Mouse (Mus musculus) kidney, adult 8-10 months (tissue): ENCODE measurements around the gene Clec4a3.
"Not testable (repeated sequence)": the region's sequence is repeated elsewhere in the genome, so short reads cannot be mapped to it uniquely, and the experiment has no call there.

Source experiments
- DNase-seq, 2 experiments: peaks; one replicate each; pipeline ENCODE4 v3.0.0; 2022

Gene Clec4a3

DNA sequence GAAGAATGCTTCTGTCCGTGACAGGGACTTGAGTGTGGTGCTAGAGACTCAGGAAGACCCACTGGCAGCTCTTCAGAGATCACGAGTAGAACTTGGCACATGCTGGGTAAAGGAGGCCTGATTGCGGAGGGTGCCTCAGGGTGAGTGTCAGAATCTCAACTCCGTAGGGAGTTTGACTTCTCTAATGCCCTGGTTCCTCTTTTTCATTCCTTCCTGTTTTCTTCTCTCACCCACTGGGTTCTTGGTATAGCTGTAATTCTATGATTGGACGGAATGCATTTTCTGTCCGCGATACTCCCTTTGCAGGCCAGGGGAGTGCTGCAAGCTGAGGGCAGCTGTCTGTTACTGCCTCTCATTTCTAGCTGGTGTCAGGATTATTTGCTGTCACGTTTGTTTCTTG is at the start of gene Clec4a3:
TSS of gene Clec4a3 (plus strand) at position 115 of the 400 bp plus-strand sequence.
- DNase-seq, result no peak

DNA sequence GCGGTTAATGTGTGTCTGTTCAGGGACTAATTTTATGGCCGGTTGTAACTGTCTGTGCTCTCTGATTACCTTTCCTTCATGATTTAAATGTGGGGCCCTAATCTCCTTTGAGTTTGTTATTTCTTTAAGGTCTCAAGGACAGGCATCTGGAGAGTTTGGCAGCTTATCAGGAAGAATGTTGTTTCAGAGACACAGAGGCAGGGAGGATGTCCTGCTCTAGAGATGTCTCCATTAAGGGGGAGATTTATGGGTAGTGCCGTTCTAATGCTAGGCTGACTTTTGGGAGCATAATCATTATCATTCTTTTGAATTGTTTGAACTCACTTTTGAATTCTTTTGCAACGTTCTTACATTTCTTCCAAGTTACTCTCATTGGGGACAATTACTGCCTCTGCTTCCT is 32.4 kb upstream of the Clec4a3 start:
- no peak for DNase-seq

DNA sequence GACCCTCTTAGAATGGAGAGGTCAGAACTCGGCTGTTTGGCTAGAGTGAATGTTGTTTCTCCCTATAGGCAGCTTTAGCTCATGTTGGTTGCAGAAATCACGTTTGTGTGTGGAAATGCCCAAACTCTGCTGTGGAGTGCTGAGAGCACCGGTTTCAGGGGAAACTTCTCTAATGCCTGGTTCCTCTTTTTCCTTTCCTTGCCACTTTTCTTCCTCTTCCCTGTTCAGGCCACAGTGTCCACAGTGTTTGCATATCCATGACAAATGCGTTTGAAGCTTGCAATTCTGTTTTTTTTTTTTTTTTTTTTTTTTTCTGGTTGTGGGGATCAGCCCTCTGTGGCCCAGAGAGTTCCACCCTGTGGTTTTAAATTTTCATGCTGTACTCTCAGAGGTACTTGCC is 30.9 kb upstream of the Clec4a3 start, which contains the start of gene Clec4a1:
TSS of gene Clec4a1 (plus strand) at position 398 of the 400 bp plus-strand sequence.
- no peak for DNase-seq

DNA sequence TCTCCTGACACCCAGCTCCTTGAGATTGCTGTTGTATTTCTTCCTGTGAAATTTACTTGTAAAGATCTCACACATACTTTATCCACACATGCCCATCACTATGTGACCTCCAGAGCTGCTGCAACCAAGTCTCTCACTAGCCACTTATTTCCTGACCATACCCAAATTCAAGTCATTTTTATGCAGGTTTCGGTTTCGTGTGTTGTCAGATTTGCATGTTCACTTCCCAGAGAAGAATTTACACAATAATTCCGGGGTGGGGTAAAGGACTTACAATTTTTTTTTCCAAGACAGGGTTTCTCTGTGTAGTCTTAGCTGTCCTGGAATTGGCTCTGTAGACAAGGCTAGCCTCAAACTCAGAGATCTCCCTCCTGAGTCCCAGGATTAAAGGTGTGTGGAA is 17.5 kb upstream of the Clec4a3 start:
- DNase-seq, result no peak

DNA sequence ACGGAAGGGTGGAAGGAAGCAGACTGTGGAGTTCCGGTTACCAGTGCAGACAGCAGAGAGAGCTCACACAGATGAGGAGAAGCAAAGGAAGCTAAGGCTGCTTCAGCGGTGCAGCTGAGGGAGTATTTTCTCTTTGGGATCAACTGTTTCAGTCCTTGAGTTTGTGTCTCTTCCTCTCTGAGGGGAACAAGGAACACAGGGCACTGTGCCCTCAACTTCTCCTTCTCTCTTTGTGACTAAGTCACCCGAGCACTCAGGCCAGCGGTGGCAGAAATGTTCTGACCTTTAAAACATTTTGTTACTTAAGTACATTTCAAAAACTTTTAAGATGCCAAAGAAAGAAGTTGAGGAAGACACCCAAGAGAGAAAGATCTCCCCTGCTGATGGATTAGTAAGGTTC is 12.7 kb upstream of the Clec4a3 start:
- DNase-seq, result no peak

DNA sequence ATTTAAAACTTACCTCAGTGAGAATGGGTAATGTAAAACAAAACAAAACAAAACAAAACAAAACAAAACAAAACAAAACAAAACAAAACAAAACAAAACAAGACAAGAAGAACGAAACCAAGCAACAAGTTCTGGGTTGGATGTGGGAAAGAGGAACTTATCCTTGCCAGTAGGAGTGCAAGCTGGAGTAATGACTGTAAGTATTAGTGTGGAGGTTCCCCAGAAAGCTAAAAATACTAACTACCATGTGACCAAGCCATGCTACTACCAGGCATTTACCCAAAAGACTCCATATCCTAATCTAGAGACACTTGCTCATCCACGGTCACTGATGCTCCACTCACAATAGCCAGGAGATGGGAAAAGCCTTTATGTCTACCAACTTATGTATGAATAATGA is 5.6 kb upstream of the Clec4a3 start:
- no peak for DNase-seq

DNA sequence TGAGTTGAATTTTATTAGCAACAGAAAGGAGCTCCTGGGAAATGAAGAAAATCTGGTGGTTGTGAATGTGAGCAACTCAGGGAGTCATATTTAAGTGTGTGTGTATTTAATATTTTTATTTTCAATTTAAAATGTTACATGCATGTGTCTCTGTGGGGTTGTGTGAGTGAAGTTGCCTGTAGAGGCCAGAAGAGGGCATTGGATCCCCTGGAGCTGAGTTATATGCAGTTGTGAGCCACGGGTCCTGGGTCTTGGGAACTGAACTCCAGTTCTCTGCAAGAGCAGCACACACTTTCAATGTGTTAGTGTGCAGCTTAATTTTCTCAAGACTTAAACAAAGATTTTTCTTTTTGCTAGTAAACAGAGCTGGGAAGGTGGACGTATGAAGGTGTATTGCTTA is 12.2 kb downstream of the Clec4a3 start:
- DNase-seq, result no peak

DNA sequence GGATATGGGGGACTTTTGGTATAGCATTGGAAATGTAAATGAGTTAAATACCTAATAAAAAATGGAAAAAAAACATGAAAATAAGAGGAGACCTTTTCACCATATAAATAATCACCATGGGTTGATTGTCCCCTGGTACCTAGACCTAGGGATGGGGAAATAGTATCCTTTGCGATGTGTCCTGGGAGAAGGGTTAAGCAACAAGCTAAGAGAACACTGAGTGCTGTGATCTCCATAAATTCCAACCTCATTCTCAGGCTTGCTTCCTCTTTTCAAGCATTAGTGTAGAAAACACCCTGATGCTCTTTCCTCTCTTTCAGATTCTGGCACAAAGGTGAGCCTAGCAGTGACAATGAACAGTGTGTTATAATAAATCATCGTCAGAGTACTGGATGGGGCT is 16.7 kb downstream of the Clec4a3 start:
- no peak for DNase-seq

DNA sequence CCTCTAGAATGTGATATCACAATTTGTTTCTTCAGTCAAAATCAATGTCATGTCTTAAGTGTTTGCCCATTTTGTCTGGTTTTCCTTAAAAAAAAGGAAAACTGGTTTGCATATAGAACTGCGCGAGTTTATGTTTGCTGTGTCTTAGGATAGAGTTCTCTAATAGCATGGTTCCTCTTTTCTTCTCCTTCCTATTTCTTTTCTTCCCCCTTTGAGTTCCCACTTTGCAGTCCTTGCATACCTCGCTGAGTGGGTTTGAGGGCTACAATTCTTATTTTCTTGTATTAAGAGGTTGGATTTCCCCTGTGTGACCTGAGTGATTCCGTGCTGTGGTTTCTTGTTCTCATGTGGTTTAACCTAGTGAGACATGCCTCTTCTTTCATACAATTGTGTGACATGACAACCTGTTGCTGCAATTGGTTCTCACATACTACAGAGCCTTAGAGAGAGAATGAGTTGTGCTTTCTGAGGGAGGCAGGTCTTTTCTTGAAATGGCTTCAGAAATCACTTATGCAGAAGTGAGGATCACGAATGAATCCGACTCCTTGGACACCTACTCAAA is 37.6 kb downstream of the Clec4a3 start, which contains the start of gene Clec4a4:
TSS of gene Clec4a4 (plus strand) at position 492 of the 562 bp plus-strand sequence.
- no peak for DNase-seq

DNA sequence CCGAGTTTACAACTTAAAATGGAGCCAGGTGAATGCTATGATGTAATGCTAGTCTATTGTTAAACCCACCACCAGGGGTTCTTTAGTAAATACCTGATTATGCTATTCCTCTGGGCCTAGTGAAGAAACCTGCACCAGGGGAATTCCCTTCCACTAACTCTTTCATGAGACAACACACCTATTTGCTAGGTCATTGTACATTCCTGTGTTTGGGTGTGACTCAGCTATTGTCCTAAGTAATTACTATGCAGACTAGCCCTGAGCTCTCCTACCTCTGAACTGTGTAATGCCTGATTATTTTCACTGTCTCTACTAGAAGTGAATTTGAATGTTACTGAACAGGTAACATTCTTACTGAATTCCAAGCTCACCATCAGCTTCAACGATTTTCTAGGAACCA is 52.4 kb downstream of the Clec4a3 start:
- DNase-seq, result not testable (repeated sequence)

DNA sequence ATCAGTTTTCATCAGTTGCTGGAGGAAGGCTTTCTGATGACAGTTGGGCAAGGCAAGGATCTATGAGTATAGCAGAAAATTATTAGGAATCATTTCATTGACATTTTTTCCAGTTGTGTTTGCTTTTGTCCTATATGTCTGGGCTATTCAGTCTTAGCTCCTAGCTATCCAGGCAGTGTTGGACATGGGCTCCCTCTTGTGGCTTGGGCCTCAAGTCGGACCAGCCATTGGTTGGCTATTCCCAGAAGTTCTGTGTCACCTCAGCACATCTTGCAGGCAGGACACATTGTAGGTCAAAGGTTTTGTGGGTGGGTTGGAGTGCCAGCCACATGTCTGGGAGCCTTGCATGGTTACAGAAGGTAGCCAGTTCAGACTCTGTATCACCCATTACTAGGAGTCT is 53.3 kb downstream of the Clec4a3 start:
- peak in 1 of 2 experiments; percentile 11 for DNase-seq
